Mouse (Mus musculus): ENCODE results near the gene Slc2a4. TPM values are rescaled to one million over a fixed set of nuclear protein-coding genes. Genes with fewer than 3 reads are reported as not detected.
"Not testable (repeated sequence)": the region's sequence is repeated elsewhere in the genome, so short reads cannot be mapped to it uniquely, and the experiment has no call there.

The Slc2a4 gene
- polyA plus RNA-seq, 1 experiment from 2014 or later: 14.2 TPM

DNA sequence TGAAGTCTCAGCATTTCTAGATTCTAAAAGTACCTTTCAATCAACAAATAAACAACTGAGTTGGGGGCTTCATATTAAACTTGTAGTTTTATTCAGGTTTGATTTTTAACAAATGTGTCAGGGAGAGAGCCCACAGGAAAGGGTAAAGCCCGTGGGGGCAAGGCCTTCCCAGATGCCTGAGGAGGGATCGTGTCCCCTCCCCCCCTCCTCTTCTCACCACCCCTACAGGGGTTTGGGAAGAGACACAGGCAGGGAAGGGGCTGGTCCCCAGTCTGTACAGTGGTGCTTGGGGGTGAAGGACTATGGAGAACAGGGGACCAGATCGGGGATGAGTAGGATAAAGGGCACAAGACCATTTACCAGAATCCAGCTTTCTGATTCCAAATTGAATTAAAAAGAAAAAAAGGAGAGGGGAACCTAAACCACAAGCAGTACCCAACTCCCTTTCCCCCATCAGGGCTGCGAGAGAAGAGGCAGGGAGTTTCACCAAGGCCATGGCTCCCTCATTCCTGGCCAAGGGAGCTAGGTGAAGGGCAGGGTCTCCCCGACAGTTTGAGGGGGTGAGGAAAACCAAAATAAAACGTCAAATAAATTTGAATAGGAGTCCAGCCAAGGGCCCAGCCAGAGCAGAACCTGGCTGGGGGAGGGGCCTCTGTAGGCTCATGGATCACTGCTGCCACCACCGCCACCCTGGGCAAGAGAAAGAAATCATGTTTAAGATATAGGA, 31.2 kb downstream of the Slc2a4 start:
- H3K27me3 ChIP-seq; ATAC-seq (ENCODE audit: low read depth); H3K9me3 ChIP-seq (replicated peaks); DNase-seq: not testable (repeated sequence)
- H3K9ac ChIP-seq: peak overlapping the region; percentile 99
- H3K4me3 ChIP-seq (replicated peaks): peak overlapping the region; percentile 91
- H3K36me3 ChIP-seq: peaks cover 67% of the 10 kb centered on the region
- peaks cover 62% of the 10 kb centered on the region for H3K4me1 ChIP-seq (replicated peaks)
- peak overlapping the region; percentile 99 for H3K27ac ChIP-seq
- WGBS (ENCODE audit: insufficient replicate concordance): 20% methylated on average over 7 of the region's 7 CpGs
- peak overlapping the region; percentile 98 for H3K4me2 ChIP-seq

DNA sequence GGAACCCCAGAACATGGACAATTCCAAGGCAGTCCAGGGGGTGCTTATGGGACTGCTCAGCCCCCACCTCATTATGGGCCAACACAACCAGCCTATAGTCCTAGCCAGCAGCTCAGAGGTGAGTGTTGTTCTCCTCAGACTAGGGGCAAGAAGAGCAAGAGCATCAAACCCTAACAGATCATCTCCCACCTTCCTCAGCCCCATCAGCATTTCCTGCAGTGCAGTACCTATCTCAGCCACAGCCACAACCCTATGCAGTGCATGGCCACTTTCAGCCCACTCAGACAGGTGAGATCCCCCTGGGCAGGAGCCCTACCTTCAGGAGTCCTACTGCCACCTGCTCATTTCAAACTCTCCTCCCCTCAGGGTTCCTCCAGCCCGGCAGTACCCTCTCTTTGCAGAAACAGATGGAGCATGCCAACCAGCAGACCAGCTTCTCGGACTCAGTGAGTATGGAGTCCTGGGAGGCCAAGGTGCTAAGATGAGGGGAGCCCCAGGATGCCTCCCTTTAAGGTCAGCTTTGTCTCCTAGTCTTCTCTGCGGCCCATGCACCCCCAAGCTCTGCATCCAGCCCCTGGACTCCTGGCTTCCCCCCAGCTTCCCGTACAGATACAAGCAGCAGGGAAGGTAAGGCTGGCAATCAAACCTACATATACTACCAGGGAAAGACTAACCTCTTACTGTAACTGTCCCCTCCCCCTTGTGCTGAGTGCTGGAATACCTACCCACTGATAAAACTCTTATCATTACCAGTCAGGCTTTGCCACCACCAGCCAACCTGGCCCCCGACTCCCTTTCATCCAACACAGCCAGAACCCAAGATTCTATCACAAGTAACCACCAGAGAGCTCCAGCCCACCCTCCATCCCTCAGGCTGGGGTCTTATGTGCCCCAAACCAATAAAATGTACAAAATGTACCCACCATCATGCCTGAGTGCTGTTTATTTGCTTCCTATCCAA, 32.0 kb downstream of the Slc2a4 start:
- peak overlapping the region; percentile 99 for H3K27ac ChIP-seq
- ATAC-seq (ENCODE audit: low read depth) (peak; percentile 70), DNase-seq (peak; percentile 83)
- no peaks in the 10 kb centered on the region for H3K9me3 ChIP-seq (replicated peaks)
- 16% methylated on average over 5 of the region's 5 CpGs for WGBS (ENCODE audit: insufficient replicate concordance)
- H3K27me3 ChIP-seq: no peaks in the 10 kb centered on the region
- H3K36me3 ChIP-seq: peaks cover 75% of the 10 kb centered on the region
- peak overlapping the region; percentile 99 for H3K9ac ChIP-seq
- H3K4me2 ChIP-seq: peak overlapping the region; percentile 98
- H3K4me1 ChIP-seq (replicated peaks): peaks cover 62% of the 10 kb centered on the region
- peak overlapping the region; percentile 91 for H3K4me3 ChIP-seq (replicated peaks)

DNA sequence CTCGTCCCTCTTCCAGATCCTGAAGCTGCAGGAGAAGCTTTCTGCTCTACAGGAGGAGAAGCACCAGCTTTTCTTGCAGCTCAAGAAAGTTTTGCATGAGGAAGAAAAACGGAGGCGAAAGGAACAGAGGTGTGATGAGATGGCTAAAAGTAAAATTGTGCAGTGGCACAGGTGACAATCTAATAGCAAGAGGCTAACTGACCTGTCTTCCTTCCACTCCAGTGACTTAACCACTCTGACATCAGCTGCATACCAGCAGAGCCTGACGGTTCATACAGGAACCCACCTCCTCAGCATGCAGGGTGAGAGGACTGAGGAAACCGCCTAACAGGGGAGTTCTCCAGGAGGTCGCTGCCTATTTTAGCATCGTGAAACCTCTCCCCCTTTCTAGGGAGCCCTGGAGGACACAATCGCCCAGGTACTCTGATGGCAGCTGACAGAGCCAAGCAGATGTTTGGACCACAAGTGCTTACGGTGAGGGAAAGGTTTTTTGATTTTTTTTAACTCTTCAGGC, 33.0 kb downstream of the Slc2a4 start:
- WGBS (ENCODE audit: insufficient replicate concordance): 20% methylated on average over 9 of the region's 9 CpGs
- peaks cover 85% of the 10 kb centered on the region for H3K36me3 ChIP-seq
- peak overlapping the region; percentile 99 for H3K9ac ChIP-seq
- peak overlapping the region; percentile 91 for H3K4me3 ChIP-seq (replicated peaks)
- H3K9me3 ChIP-seq (replicated peaks): no peaks in the 10 kb centered on the region
- H3K4me1 ChIP-seq (replicated peaks): peaks cover 62% of the 10 kb centered on the region
- H3K4me2 ChIP-seq: peak overlapping the region; percentile 98
- H3K27me3 ChIP-seq: no peaks in the 10 kb centered on the region
- no peak for DNase-seq
- no peak for ATAC-seq (ENCODE audit: low read depth)
- peak overlapping the region; percentile 99 for H3K27ac ChIP-seq

DNA sequence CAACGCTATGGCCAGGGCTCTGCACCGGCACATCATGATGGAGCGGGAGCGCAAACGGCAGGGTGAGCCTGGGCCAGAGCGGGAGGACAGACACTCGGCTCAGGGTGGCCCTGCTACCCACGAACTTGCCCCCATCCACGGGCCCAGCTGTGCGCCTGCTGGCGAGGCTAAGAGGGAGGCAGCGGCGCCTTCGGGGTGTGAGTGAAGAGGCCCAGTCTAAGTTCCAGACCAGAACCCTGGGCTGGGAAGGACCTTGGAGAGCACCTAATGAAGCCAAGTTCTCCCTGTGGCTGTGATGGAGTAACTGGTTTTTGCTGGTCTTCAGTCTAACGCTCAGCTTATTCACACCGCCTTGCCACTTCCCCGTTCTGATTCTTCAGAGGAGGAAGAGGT, 33.6 kb downstream of the Slc2a4 start:
- ATAC-seq (ENCODE audit: low read depth) (no peak; the same call in 1 of the 2 replicates), DNase-seq (no peak)
- 1% methylated on average over 17 of the region's 17 CpGs for WGBS (ENCODE audit: insufficient replicate concordance)
- Histone ChIP-seq H3K36me3 (peaks cover 90% of the 10 kb centered on the region), H3K27ac (peak overlapping the region; percentile 99), H3K27me3 (no peaks in the 10 kb centered on the region), H3K9ac (peak overlapping the region; percentile 99), H3K4me3 (replicated peaks) (peak overlapping the region; percentile 91), H3K4me1 (replicated peaks) (peaks cover 60% of the 10 kb centered on the region), H3K4me2 (peak overlapping the region; percentile 98), H3K9me3 (replicated peaks) (no peaks in the 10 kb centered on the region)

DNA sequence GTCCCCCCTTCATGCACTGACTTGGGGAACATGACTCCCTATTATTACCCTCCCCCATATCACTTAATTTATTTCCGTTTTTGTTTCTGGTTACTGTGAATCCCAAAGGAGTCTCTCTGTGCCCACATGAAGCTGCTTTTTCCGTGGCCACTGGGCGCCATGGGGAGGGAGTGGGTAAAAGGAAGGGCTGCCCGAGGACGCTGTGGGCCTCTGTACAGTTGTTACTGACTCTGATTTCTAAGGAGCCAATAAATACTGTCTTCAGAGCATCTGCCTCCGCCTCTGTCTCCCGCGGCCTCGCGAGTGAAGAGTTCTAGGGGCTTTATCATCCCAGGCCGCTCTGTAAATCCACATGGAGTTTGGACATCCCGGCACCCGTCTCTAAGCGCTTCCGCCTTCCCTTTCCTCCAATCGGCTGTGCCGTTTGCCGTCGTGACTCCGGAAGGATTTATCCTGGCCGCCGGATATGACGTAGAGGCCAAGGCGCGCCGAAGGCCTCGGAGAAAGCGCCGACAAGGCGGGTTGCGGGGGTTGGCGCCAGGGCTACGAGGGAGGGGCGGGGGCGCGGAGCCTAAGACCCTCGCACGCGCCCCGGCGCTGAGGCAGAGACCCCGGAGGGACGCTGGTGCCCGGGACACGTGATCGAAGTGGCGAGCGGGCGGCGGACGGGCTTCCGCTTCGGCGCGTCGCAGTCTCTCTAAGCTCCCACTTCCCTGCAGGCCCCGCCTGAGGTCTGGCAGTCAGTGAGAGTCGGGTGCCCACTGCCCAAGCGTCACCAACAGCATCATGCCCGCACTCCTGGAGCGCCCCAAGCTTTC, 34.2 kb downstream of the Slc2a4 start, which contains the start of gene Gps2:
TSS of gene Gps2 (plus strand) at position 335 of the 818 bp plus-strand sequence.
- H3K4me1 ChIP-seq (replicated peaks): peaks cover 54% of the 10 kb centered on the region

DNA sequence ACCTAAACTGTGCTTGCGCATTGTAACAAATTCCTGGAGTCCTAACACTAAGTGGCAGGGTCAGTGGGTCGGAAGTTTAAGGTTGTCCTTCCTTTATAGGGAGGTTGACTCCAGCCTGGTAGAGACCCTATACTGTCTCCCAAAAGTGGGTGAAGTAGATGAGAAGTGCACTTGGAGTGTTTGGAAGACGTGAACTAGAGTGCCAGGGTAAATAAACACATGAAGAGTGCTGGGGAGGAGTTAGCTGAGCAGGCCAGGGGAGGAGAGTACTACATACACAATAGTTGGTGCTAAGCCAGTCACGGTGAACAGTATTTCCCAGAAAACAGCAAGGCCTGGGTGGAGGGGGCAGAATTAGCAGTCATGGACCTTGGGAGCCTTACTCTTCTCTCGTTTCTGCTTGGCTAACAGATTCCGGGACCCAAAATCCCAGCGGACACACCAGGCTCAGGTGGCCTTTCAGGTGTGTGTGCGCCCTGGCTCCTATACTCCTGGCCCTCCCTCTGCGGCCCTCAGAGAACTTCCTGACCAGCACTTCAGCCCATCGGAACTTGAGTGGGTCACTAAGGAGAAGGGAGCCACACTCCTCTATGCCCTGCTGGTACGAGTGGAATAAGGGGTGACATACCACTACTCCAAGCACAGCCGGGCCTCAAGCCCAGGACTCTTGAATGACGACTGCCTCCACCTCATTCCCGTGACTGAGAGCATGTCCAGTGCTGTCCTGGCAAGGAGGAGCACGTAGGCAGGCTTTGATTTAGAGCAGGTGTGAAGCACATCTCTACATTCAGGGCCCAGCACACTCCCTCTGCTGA, 35.1 kb downstream of the Slc2a4 start:
- DNase-seq (no peak), ATAC-seq (ENCODE audit: low read depth) (no peak)
- Histone ChIP-seq H3K36me3 (peaks cover 90% of the 10 kb centered on the region), H3K9me3 (replicated peaks) (no peaks in the 10 kb centered on the region), H3K4me1 (replicated peaks) (peaks cover 46% of the 10 kb centered on the region), H3K27me3 (no peaks in the 10 kb centered on the region), H3K9ac (peak overlapping the region; percentile 99), H3K4me3 (replicated peaks) (peak overlapping the region; percentile 91), H3K4me2 (peak overlapping the region; percentile 98), H3K27ac (peak overlapping the region; percentile 99)
- 75% methylated on average over 15 of the region's 15 CpGs for WGBS (ENCODE audit: insufficient replicate concordance)

More for the DNA sequence above, 34.2 kb downstream of the Slc2a4 start, which contains the start of gene Gps2:
- Histone ChIP-seq H3K9me3 (replicated peaks) (no peaks in the 10 kb centered on the region), H3K4me2 (peak within 1 kb of the TSS; percentile 98), H3K27me3 (no peaks in the 10 kb centered on the region), H3K36me3 (peaks cover 90% of the 10 kb centered on the region), H3K4me3 (replicated peaks) (peak within 1 kb of the TSS; percentile 91), H3K27ac (peak within 1 kb of the TSS; percentile 99), H3K9ac (peak within 1 kb of the TSS; percentile 99)
- ATAC-seq (ENCODE audit: low read depth) (peak; percentile 64), DNase-seq (peak; percentile 85)
- under 1% methylated on average over 61 of the region's 61 CpGs for WGBS (ENCODE audit: insufficient replicate concordance)

DNA sequence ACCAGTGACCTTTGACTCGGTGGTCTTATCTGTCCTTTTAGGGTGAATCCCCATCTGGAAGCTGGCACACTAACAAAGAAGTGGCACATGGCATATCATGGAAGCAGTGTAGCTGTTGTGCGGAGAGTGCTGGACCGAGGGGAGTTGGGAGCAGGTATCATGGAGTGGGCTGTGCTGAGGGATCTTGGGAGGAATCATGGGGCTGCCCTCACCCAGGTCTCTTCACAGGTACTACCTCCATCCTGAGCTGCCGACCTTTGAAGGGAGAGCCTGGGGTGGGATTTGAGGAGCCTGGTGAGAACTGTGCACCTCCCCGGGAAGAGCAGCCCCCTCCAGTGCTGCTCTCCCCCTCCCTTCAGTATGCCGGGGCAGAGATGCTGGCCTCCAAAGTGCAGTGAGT, 36.3 kb downstream of the Slc2a4 start:
- DNase-seq: no peak

DNA sequence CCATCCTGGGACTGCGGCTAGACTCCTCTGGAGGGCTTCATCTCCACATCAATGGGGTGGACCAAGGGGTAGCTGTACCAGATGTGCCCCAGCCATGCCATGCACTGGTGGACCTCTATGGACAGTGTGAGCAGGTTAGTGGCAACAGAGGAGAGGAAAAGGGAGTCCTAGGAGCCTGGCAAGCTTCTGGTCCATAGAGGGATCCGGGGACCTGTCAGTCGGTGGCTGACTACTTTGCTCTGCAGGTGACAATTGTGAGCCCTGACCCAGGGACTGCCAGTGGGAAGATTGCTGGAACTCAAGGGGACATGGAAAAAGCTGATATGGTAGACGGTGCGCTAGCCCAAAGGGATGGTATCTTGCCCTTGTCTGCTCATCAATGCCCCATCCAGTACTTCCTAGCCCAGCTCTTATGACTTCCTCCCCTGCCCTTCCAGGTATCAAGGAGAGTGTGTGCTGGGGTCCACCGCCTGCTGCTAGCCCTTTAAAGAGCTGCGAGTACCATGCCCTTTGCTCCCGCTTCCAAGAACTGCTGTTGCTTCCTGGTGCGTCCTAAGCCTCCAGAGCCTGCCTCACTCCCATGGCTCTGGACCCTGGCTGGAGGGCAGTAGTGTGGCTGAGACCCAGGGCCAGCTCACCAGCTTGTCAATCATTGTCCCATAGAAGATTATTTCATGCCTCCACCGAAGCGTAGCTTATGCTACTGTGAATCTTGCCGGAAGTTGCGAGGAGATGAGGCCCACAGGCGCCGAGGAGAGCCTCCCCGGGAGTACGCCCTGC, 37.0 kb downstream of the Slc2a4 start:
- Histone ChIP-seq H3K36me3 (peaks cover 90% of the 10 kb centered on the region), H3K4me2 (no peak overlapping the region), H3K9me3 (replicated peaks) (no peaks in the 10 kb centered on the region), H3K27ac (peak overlapping the region; percentile 26; the same call in 1 of the 2 replicates), H3K4me3 (replicated peaks) (no peak overlapping the region), H3K27me3 (no peaks in the 10 kb centered on the region), H3K4me1 (replicated peaks) (peaks cover 26% of the 10 kb centered on the region), H3K9ac (no peak overlapping the region)
- DNase-seq (no peak), ATAC-seq (ENCODE audit: low read depth) (no peak)
- 85% methylated on average over 17 of the region's 17 CpGs for WGBS (ENCODE audit: insufficient replicate concordance)

More for the DNA sequence above, 36.3 kb downstream of the Slc2a4 start:
- 83% methylated on average over 6 of the region's 6 CpGs for WGBS (ENCODE audit: insufficient replicate concordance)
- Histone ChIP-seq H3K9ac (no peak overlapping the region), H3K4me3 (replicated peaks) (no peak overlapping the region), H3K9me3 (replicated peaks) (no peaks in the 10 kb centered on the region), H3K36me3 (peaks cover 90% of the 10 kb centered on the region), H3K27ac (no peak overlapping the region), H3K4me2 (no peak overlapping the region), H3K4me1 (replicated peaks) (peaks cover 34% of the 10 kb centered on the region), H3K27me3 (no peaks in the 10 kb centered on the region)
- no peak for ATAC-seq (ENCODE audit: low read depth)

DNA sequence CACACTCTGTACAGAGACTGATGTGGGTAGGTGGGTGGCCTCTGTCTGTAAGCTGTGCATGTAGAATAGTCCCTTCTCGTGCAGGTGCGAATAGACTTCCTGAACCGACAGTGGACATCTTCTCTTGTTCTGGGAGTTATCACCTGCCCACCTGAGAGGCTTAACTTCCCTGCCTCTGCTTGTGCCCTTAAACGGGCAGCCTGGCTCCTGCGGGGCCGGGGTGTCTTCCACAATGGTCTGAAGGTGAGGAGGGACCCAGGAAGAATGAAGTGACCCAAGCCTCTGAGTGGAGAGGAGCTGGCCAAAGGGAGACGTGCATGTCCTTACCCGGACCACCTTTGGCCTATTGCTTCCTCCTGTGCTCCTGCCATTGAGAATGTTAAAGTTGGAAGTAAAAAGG, 37.8 kb downstream of the Slc2a4 start:
- Histone ChIP-seq H3K9me3 (replicated peaks) (no peaks in the 10 kb centered on the region), H3K9ac (no peak overlapping the region), H3K4me3 (replicated peaks) (no peak overlapping the region), H3K27me3 (no peaks in the 10 kb centered on the region), H3K4me1 (replicated peaks) (peaks cover 18% of the 10 kb centered on the region), H3K27ac (no peak overlapping the region), H3K36me3 (peaks cover 90% of the 10 kb centered on the region), H3K4me2 (no peak overlapping the region)
- DNase-seq (no peak), ATAC-seq (ENCODE audit: low read depth) (no peak)
- WGBS (ENCODE audit: insufficient replicate concordance): 80% methylated on average over 8 of the region's 8 CpGs

All from liver, embryonic 13.5 days (tissue).